Mouse (Mus musculus) megakaryocyte, embryonic 14.5 days (primary cell): Measurements from ENCODE around the gene Smim24.

ENCODE experiments used
- FLI1 ChIP-seq: IDR thresholded peaks from 2 replicates; pipeline ENCODE4 v1.6.1; 2012; ENCODE audit warnings: low read length, inconsistent platforms, mixed read lengths
- GATA1 ChIP-seq: IDR thresholded peaks from 3 replicates; pipeline ENCODE4 v1.6.1; 2012; ENCODE audit warnings: mixed read lengths, low read length, inconsistent platforms, borderline replicate concordance

DNA sequence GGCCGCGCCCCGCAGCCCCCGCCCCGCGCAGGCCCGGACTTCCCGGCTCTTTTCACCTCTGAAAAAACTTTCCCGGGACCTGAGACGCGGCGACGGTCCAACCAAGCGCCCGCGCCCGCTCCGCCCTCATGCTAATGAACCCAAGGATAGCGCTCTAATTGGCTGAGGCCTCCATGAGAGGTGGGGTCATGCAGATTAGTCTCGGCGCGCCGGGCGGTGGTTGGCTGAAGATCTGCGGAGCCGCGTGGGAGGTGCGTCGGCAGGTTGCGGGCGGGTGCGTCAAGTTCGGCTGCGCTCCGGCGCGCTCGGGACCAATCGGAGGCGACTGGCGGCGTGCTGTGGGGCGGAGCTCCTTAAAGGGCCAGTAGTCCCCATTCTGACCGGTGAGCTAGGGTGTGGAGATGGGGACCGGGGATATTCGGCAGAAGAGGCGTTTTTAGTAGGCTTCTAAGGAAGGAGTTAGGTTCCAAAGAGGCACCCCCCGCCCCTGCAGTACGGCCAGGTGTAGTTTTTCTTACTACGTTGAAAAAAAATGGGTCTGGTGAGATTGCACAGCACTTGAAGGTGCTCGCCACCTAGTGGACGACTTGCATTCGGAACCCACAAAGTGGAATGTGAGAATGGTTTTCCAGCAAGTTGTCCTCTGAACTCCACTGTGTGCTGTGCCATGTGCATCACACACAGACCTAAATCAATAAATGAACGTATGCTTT, 42.3 kb upstream of the Smim24 start, which contains the start of gene Hmg20b:
- no peak for TF ChIP-seq GATA1
- TF ChIP-seq FLI1 = no peak
